Mouse (Mus musculus) brain, embryonic 14.5 days (tissue): ENCODE measurements at regions not wholly inside any gene's neighbourhood (a gene's known extent, or its start where the extent isn't known, plus 50 kb on each side); places are given as distances from the start of the nearest gene placed in this dataset.

Source experiments
- DNase-seq: peaks from one replicate; pipeline ENCODE4 v3.0.0-alpha.2; 2011; ENCODE audit warnings: low read depth
- CTCF ChIP-seq: fragments of 200-500 bp; IDR thresholded peaks from 2 replicates; pipeline ENCODE4 v1.5.1; 2012; ENCODE audit warnings: inconsistent platforms, mild to moderate bottlenecking, moderate library complexity, borderline replicate concordance; ENCODE audit not compliant: insufficient read depth, insufficient read length; ENCODE audit errors: extremely low read depth
- POLR2A ChIP-seq: fragments of 200-500 bp; IDR thresholded peaks from 2 replicates; pipeline ENCODE4 v1.6.1; 2012; ENCODE audit warnings: mild to moderate bottlenecking, inconsistent platforms, borderline replicate concordance; ENCODE audit not compliant: poor library complexity, insufficient read depth, insufficient read length, severe bottlenecking; ENCODE audit errors: extremely low read depth

DNA sequence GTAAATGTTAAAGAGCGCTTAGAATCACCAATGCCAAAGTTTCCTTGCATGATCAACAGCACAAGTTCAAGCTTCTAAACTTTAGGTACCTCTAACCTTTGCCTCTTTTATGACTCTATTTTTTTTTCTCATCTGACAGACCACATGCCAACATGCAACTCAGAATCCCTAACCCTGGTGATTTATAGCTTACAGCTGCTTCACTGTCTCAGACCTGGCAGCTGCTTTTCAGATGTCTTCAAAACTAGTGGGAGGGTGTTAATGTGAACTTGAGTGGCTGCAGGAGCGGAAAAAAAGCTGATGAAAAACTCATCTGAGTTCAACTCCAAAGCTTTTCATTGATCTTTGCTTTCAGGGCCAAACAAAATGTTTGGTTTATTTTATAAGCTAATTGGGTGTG is 246.8 kb upstream of the Gm49339 start:
- TF ChIP-seq CTCF = no peak
- no peak for TF ChIP-seq POLR2A
- DNase-seq = no peak

GRCm38 (mm10) chr10:51235586-51236575 is 244.5 kb upstream of the Gm49339 start:
- peak; percentile 79 for DNase-seq
- TF ChIP-seq CTCF (no peak), POLR2A (no peak)

GRCm38 (mm10) chr10:51238103-51238502 is 242.3 kb upstream of the Gm49339 start:
- TF ChIP-seq POLR2A (no peak), CTCF (no peak)
- no peak for DNase-seq

- no peak for TF ChIP-seq POLR2A
- no peak for TF ChIP-seq CTCF
- DNase-seq = no peak
These were observed 227.0 kb upstream of the Gm49339 start for GRCm38 (mm10) chr10:51253439-51253838.

DNA sequence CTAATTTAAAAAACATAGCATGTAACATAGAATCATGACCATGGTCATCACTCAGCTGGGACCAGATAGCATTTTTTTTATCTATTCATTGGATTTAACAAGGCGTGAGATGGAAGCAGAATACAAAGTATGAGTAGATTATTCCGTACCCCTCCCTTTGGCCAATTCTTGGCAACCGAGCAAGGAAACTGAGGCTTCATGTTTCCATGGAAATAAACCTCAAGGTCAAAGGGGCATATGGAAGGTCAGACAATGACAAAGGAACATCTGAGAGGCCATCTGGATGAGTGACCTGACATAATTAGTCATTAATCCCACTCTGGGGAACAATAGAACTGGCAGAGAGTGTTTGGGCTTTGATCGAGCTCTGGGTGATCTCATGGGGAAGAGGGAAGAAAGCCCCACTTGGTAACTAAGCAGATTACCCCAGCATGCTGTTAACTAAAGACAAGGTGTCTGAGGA is 222.8 kb upstream of the Gm49339 start:
- peak; percentile 76 for DNase-seq

GRCm38 (mm10) chr10:51271364-51271763 is 209.0 kb upstream of the Gm49339 start:
- no peak for DNase-seq
- TF ChIP-seq POLR2A = no peak

More for the DNA sequence above, 222.8 kb upstream of the Gm49339 start:
- TF ChIP-seq CTCF (no peak), POLR2A (no peak)

DNA sequence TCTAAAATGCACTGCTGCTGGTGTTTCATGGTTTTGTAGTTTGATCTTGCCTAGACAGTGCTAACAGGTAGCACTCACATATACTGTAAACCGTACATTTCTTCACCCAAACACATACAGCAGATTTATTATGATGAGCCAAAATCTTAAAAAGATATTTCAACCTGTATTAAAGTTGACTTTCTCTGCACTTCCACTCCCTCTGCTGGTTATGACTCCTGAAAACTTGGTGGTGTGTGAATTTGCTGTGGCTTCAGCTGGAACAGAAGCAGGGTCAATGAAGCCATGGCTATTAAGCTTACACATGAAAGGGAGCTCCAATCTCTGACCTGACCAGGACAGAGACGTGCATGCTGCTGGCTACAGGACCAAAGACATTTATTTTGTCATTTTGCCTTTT is 202.2 kb upstream of the Gm49339 start:
- no peak for DNase-seq

GRCm38 (mm10) chr10:51282451-51282850 is 198.0 kb upstream of the Gm49339 start:
- TF ChIP-seq CTCF (no peak), POLR2A (no peak)
- peak; percentile 50 for DNase-seq

More for the DNA sequence above, 202.2 kb upstream of the Gm49339 start:
- no peak for TF ChIP-seq POLR2A
- peak; percentile 3; the same call in 1 of the 2 replicates for TF ChIP-seq CTCF

DNA sequence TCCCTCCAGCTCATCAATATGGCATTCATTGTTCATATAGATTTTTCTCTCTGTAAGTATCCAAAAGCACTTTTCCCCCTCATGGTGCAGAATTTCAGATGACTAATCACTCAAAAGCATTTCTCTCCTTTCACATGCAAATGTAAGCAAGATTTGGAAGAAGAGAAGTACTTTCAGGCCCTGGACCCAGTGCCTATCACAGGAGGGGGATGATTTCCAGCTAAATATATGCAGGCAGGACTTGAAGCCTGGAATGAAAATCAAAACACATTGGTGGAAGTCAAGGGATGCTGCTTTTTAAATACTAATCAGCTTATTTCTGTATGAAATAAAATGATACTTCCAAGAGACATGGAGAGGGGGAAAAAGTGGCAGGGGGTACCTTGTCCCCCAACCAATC is 195.9 kb upstream of the Gm49339 start:
- TF ChIP-seq POLR2A (no peak), CTCF (no peak)
- DNase-seq = peak; percentile 47

DNA sequence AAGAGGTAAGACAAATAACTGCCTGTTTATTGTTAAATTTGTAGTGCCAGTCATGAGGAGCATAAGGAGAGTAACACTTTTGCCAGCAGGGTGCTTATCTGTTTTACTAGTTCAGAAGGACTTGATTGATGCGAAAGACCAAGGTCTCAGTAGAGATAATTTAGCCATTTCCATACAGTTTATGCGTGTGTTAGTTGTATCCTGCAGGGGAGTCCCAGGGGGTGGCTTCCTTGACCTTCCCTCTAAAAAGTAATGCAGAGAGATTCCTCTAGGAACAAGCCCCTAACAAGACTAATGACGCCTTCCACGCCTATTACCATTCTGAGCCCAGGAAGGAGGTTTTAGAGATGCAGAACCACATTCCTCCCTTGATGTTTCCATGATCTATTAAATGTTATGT is 192.6 kb upstream of the Gm49339 start:
- DNase-seq = peak; percentile 9
- TF ChIP-seq POLR2A = no peak
- TF ChIP-seq CTCF = no peak

DNA sequence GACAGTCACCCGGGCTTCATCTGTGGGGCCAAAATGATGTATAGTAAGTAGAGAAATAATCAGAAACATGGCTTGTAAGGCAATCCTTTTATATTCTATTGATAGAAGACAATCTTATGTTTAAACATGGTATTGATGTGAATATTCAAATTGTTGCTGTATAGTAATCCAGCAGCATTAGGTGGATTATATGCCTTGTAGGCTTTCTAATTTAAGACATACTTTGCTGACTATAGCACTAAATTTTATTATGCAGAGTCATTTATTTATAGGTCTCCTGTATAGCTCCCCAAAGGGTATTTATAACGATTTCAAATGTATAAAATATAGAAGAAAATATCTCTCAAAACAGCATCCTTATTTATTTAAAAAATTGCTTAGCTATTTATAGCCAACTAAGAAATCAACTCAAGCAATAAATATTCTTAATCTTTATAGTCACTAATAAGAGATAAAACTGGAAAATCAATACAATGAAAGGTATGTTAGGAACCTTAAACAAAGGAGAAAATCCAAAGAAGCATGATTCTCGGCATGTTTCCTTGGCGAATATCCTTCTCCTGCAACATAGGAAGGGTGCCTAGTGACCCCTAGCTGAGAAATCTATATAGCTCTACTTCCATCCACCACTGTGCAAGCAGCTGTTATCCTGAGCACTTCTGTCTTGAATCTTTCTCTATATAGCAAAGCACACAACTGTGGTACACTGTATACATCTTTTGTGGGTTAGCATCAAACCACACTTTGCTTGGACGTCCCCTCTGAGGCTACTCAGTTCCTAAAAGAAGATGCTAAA is 188.8 kb upstream of the Gm49339 start:
- TF ChIP-seq CTCF = peak; percentile 68
- no peak for TF ChIP-seq POLR2A
- peak; percentile 83 for DNase-seq
